Mouse (Mus musculus) spleen, adult 2 months (tissue): ENCODE data around the gene Tmem179. TPM values are rescaled to one million over a fixed set of nuclear protein-coding genes. Genes with fewer than 3 reads are reported as not detected.

Source experiments
- DNase-seq, 2 experiments: peaks; one replicate each; pipeline versions ENCODE4 v3.0.0 to v3.0.0-alpha.2; 2012 to 2021; ENCODE audit warnings: low spot score in 2 of 2, low read depth in 1 of 2
- H3K27ac ChIP-seq: fragments of 200-500 bp; 2 replicates; pipeline ENCODE4 v1.5.1; 2012; ENCODE audit warnings: low read length, inconsistent platforms; ENCODE audit not compliant: insufficient read depth
- H3K27me3 ChIP-seq: fragments of 200-500 bp; 2 replicates; pipeline ENCODE4 v1.6.1; 2012; ENCODE audit warnings: mild to moderate bottlenecking, moderate library complexity, low read length, inconsistent platforms; ENCODE audit not compliant: control insufficient read depth, insufficient read depth
- H3K36me3 ChIP-seq: fragments of 200-500 bp; 2 replicates; pipeline ENCODE4 v1.6.1; 2012; ENCODE audit warnings: mild to moderate bottlenecking, low read length, inconsistent platforms; ENCODE audit not compliant: control insufficient read depth, insufficient read depth
- H3K4me1 ChIP-seq: fragments of 200-500 bp; 2 replicates; pipeline ENCODE4 v1.6.1; 2011; ENCODE audit warnings: inconsistent platforms; ENCODE audit not compliant: control insufficient read depth, insufficient read depth, insufficient read length
- H3K4me3 ChIP-seq: fragments of 200-500 bp; 2 replicates; pipeline ENCODE4 v1.5.1; 2011; ENCODE audit warnings: mild to moderate bottlenecking, inconsistent platforms; ENCODE audit not compliant: insufficient read depth, insufficient read length; ENCODE audit errors: extremely low read depth
- CTCF ChIP-seq: fragments of 200-500 bp; IDR thresholded peaks from 2 replicates; pipeline ENCODE4 v1.5.1; 2011; ENCODE audit warnings: mild to moderate bottlenecking, inconsistent platforms; ENCODE audit not compliant: insufficient read depth, insufficient read length, insufficient replicate concordance; ENCODE audit errors: extremely low read depth
- POLR2A ChIP-seq: fragments of 200-500 bp; IDR thresholded peaks from 2 replicates; pipeline ENCODE4 v1.6.1; 2011; ENCODE audit warnings: low read depth, low read length, inconsistent platforms
- WGBS: fragments of 180-500 bp; shearing (Covaris S2); methylation state at CpG from one replicate; pipeline ENCODE4 v1.1.7; 2018; 5-methylcytosine and 5-hydroxymethylcytosine counted together
- polyA plus RNA-seq: library from polyadenylated mRNA; depleted of rRNA; stranded (reverse); fragments of >200 nt; gene quantifications from 2 replicates; pipeline ENCODE4 v1.2.3, GENCODE M21; 2012

The Tmem179 gene
- polyA plus RNA-seq, 1 experiment: 0.02 TPM

GRCm38 (mm10) chr12:112490444-112490939 is 26.1 kb downstream of the Tmem179 start:
- no peak for DNase-seq
- TF ChIP-seq POLR2A: no peak
- no peak for TF ChIP-seq CTCF
- WGBS: 48% methylated on average over 3 of the region's 3 CpGs
- no peak overlapping the region for H3K4me3 ChIP-seq
- no peak overlapping the region for H3K27ac ChIP-seq
- H3K36me3 ChIP-seq: no peaks in the 10 kb centered on the region
- H3K27me3 ChIP-seq: no peaks in the 10 kb centered on the region
- H3K4me1 ChIP-seq: no peaks in the 10 kb centered on the region

DNA sequence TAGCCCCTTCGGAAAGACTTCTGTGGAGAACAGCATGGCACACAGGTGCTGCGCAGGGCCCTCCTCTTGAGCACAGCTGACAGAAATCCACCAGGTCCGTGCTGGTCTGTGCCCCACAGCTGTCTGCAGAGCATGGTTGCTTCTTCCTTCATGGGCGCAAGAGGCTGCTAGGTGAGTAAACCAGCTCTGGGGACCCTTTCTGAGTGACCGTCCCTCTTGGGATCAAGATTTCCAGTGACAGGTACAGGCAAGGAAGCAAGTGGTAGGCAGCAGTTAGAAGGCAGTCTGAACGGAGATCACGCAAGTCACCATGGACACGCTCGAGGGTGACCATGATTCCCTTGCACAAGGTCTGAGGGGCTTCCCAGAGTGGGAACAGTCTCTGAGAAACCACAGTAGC is 27.0 kb downstream of the Tmem179 start:
- DNase-seq: no peak
- H3K4me1 ChIP-seq: no peaks in the 10 kb centered on the region
- no peak overlapping the region for H3K27ac ChIP-seq
- 82% methylated on average over 9 of the region's 9 CpGs for WGBS
- no peak for TF ChIP-seq CTCF
- no peak for TF ChIP-seq POLR2A
- no peaks in the 10 kb centered on the region for H3K36me3 ChIP-seq
- H3K27me3 ChIP-seq: no peaks in the 10 kb centered on the region
- H3K4me3 ChIP-seq: no peak overlapping the region

DNA sequence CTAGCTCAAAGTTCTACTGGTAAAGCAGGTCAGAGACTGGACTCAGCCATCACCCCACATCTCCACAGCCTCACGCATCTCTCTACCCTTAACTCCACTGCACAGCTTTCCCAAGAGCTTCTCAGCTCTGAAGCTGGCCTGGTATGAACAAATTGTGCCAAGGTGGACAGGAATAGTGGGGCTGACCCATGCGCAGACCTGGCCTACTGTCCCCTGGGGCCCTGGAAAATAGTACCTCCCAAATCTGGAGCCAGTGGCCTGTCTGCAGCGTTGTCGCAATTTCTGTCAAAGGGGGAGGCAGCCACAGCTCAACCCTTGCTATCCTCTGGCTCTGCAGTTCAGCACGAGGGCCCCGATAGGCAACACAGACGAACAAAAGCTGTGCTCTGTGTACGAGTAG is 27.4 kb downstream of the Tmem179 start, which contains the start of gene A530016L24Rik:
TSS of gene A530016L24Rik (plus strand) at position 315 of the 400 bp plus-strand sequence.
- no peak for DNase-seq
- no peak within 1 kb of the TSS for H3K4me3 ChIP-seq
- no peaks in the 10 kb centered on the region for H3K36me3 ChIP-seq
- H3K27ac ChIP-seq: no peak within 1 kb of the TSS
- H3K27me3 ChIP-seq: no peaks in the 10 kb centered on the region
- TF ChIP-seq CTCF (no peak), POLR2A (no peak)
- 93% methylated on average over 8 of the region's 8 CpGs for WGBS
- H3K4me1 ChIP-seq: no peaks in the 10 kb centered on the region

GRCm38 (mm10) chr12:112473777-112474176 is 42.8 kb downstream of the Tmem179 start:
- H3K27me3 ChIP-seq: no peaks in the 10 kb centered on the region
- no peak for TF ChIP-seq POLR2A
- TF ChIP-seq CTCF: peak; percentile 78; the same call in 1 of the 2 replicates
- H3K4me1 ChIP-seq: no peaks in the 10 kb centered on the region
- H3K36me3 ChIP-seq: no peaks in the 10 kb centered on the region
- H3K27ac ChIP-seq: no peak overlapping the region
- DNase-seq: peak in 1 of 2 experiments; percentile 56
- no peak overlapping the region for H3K4me3 ChIP-seq
- WGBS: 29% methylated on average over 9 of the region's 9 CpGs

DNA sequence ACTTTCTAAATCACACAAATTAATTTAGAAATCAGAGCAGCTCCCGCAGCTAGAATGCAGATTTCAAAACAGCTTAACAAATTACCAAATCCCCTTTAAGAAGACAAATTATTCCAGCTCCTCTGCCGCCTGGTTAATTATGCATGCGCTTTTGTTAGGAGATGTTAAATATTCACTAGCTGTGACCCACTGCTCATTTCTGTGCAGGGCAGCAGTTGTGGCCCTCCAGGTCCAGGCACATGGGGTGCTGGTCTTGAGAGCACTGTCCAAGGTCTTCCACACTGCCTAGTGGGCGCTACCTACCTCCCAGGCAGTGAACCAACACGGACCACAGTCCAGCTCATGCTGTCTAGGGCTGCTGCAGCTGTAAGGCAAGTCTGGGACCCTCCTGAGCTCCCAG is 46.3 kb downstream of the Tmem179 start:
- 90% methylated on average over 5 of the region's 5 CpGs for WGBS

GRCm38 (mm10) chr12:112469393-112469792 is 47.2 kb downstream of the Tmem179 start:
- Histone ChIP-seq H3K27me3 (no peaks in the 10 kb centered on the region), H3K27ac (no peak overlapping the region), H3K36me3 (no peaks in the 10 kb centered on the region), H3K4me3 (no peak overlapping the region), H3K4me1 (no peaks in the 10 kb centered on the region)
- TF ChIP-seq CTCF (no peak), POLR2A (no peak)
- no peak for DNase-seq
- WGBS: 83% methylated on average over 7 of the region's 7 CpGs

More for the DNA sequence above, 46.3 kb downstream of the Tmem179 start:
- Histone ChIP-seq H3K27me3 (no peaks in the 10 kb centered on the region), H3K27ac (no peak overlapping the region), H3K36me3 (no peaks in the 10 kb centered on the region), H3K4me1 (no peaks in the 10 kb centered on the region), H3K4me3 (no peak overlapping the region)
- DNase-seq: no peak
- TF ChIP-seq POLR2A (no peak), CTCF (no peak)

- no peak overlapping the region for H3K27ac ChIP-seq
- 78% methylated on average over 10 of the region's 10 CpGs for WGBS
Observed at GRCm38 (mm10) chr12:112467387-112467786, 49.2 kb downstream of the Tmem179 start.

More at GRCm38 (mm10) chr12:112467387-112467786, 49.2 kb downstream of the Tmem179 start:
- DNase-seq: no peak
- no peaks in the 10 kb centered on the region for H3K4me1 ChIP-seq
- no peaks in the 10 kb centered on the region for H3K27me3 ChIP-seq
- H3K4me3 ChIP-seq: no peak overlapping the region
- TF ChIP-seq POLR2A: no peak
- TF ChIP-seq CTCF: no peak
- H3K36me3 ChIP-seq: no peaks in the 10 kb centered on the region
